Mouse (Mus musculus): ENCODE data around the gene Mcm10. TPM values are rescaled to one million over a fixed set of nuclear protein-coding genes. Genes with fewer than 3 reads are reported as not detected.

The Mcm10 gene
- polyA plus RNA-seq, 1 experiment from 2014 or later = 29.2 TPM

GRCm38 (mm10) chr2:5028047-5028446 lies 15.5 kb upstream of the Mcm10 start:
- no peak for ATAC-seq (ENCODE audit: low FRiP score, low read depth)
- no peak overlapping the region for H3K4me2 ChIP-seq (replicated peaks)
- H3K4me3 ChIP-seq = no peak overlapping the region
- H3K36me3 ChIP-seq = no peaks in the 10 kb centered on the region
- no peak overlapping the region for H3K9ac ChIP-seq
- 85% methylated on average over 7 of the region's 7 CpGs for WGBS
- H3K9me3 ChIP-seq = peaks cover 3% of the 10 kb centered on the region; the same call in 1 of the 2 replicates
- H3K4me1 ChIP-seq = 0 out of 2 replicates have a peak, but pooled peaks cover 3% of the 10 kb centered on the region
- H3K27ac ChIP-seq = no peak overlapping the region
- H3K27me3 ChIP-seq = no peaks in the 10 kb centered on the region

DNA sequence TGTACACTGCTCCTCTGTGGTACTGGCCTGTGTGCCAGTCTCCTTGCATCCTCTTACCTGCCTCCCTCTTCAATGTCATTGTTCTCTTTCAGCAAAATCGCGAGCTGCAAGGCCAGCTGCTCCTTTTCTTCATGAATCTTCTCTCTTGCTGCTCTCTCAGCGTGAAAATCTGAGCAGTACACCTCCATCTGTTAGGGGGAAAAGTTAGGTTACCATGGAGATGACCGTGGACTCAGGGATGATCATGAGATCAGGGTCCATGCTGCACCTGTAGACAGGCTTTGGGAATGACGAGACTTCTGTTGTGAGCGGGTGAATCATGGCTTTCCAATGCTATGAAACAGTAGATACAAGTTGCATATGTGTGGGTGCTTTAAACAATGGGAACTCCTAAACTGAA lies 14.5 kb upstream of the Mcm10 start:
- H3K4me2 ChIP-seq (replicated peaks) = no peak overlapping the region
- no peak overlapping the region for H3K27ac ChIP-seq
- ATAC-seq (ENCODE audit: low FRiP score, low read depth) = no peak
- H3K4me1 ChIP-seq = 0 out of 2 replicates have a peak, but pooled peaks cover 3% of the 10 kb centered on the region
- no peaks in the 10 kb centered on the region for H3K36me3 ChIP-seq
- WGBS = 68% methylated on average over 6 of the region's 6 CpGs
- H3K9ac ChIP-seq = no peak overlapping the region
- peaks cover 3% of the 10 kb centered on the region; the same call in 1 of the 2 replicates for H3K9me3 ChIP-seq
- no peak overlapping the region for H3K4me3 ChIP-seq
- H3K27me3 ChIP-seq = no peaks in the 10 kb centered on the region

GRCm38 (mm10) chr2:5025162-5025733 lies 12.7 kb upstream of the Mcm10 start:
- Histone ChIP-seq H3K9me3 (peaks cover 3% of the 10 kb centered on the region; the same call in 1 of the 2 replicates), H3K27ac (no peak overlapping the region), H3K27me3 (no peaks in the 10 kb centered on the region), H3K4me3 (no peak overlapping the region), H3K36me3 (no peaks in the 10 kb centered on the region), H3K9ac (no peak overlapping the region), H3K4me1 (0 out of 2 replicates have a peak, but pooled peaks cover 3% of the 10 kb centered on the region), H3K4me2 (replicated peaks) (no peak overlapping the region)
- WGBS = 37% methylated on average over 4 of the region's 4 CpGs
- ATAC-seq (ENCODE audit: low FRiP score, low read depth) = no peak

DNA sequence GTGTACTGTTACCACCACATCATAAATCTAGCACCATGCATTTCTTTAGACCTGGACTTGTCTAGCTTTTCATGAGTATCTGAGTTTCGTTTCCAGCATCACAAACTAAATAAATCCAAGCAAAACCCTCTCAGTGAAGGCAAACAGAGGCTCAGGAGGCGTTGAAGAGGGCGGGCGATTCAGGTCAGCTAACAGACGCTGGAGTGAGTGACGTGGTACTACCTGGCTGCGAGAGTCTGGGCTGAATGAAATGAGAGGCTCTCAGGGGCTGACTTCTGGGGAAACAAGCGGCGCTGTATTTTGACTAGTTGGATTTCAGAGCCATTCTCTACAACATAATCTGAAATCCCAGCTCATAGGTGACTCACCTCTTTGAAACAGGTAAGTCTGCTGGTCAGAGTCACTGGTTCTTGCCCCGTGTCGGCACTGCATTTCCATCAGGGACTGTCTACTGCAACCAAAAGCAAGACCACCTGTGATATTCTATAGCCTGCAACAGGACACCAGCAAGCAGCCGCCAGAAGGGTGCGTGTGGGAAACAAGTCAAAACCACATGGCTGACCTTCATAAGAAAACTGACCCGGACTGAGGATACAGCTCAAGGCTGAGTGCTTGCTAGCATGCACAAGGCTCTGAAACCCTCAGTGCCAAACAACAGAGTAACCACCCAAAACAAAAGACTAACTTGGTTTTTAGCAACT lies 11.3 kb upstream of the Mcm10 start:
- Histone ChIP-seq H3K4me1 (0 out of 2 replicates have a peak, but pooled peaks cover 3% of the 10 kb centered on the region), H3K9ac (no peak overlapping the region), H3K4me2 (replicated peaks) (no peak overlapping the region), H3K9me3 (peaks cover 3% of the 10 kb centered on the region; the same call in 1 of the 2 replicates), H3K4me3 (no peak overlapping the region), H3K27me3 (no peaks in the 10 kb centered on the region), H3K36me3 (no peaks in the 10 kb centered on the region), H3K27ac (no peak overlapping the region)
- ATAC-seq (ENCODE audit: low FRiP score, low read depth) = no peak
- WGBS = 57% methylated on average over 14 of the region's 14 CpGs

- no peak overlapping the region for H3K9ac ChIP-seq
- no peaks in the 10 kb centered on the region for H3K36me3 ChIP-seq
- no peak for ATAC-seq (ENCODE audit: low FRiP score, low read depth)
- no peak overlapping the region for H3K27ac ChIP-seq
- no peak overlapping the region for H3K4me3 ChIP-seq
- 0 out of 2 replicates have a peak, but pooled peaks cover 3% of the 10 kb centered on the region for H3K4me1 ChIP-seq
- no peak overlapping the region for H3K4me2 ChIP-seq (replicated peaks)
- H3K27me3 ChIP-seq = no peaks in the 10 kb centered on the region
- H3K9me3 ChIP-seq = peaks cover 3% of the 10 kb centered on the region; the same call in 1 of the 2 replicates
- 76% methylated on average over 2 of the region's 2 CpGs for WGBS
Measured at GRCm38 (mm10) chr2:5023275-5023674, 10.7 kb upstream of the Mcm10 start.

- no peak for ATAC-seq (ENCODE audit: low FRiP score, low read depth)
- Histone ChIP-seq H3K9ac (no peak overlapping the region), H3K36me3 (no peaks in the 10 kb centered on the region), H3K4me1 (0 out of 2 replicates have a peak, but pooled peaks cover 3% of the 10 kb centered on the region), H3K27ac (no peak overlapping the region), H3K27me3 (no peaks in the 10 kb centered on the region), H3K4me2 (replicated peaks) (no peak overlapping the region), H3K9me3 (no peaks in the 10 kb centered on the region), H3K4me3 (no peak overlapping the region)
- WGBS = 62% methylated on average over 1 of the region's 1 CpGs
Measured at GRCm38 (mm10) chr2:5019708-5020107, 7.1 kb upstream of the Mcm10 start.

- peaks cover 3% of the 10 kb centered on the region for H3K4me1 ChIP-seq
- no peaks in the 10 kb centered on the region for H3K36me3 ChIP-seq
- no peaks in the 10 kb centered on the region for H3K9me3 ChIP-seq
- H3K4me2 ChIP-seq (replicated peaks) = no peak overlapping the region
- no peak for ATAC-seq (ENCODE audit: low FRiP score, low read depth)
- WGBS = 88% methylated on average over 7 of the region's 7 CpGs
- no peak overlapping the region for H3K27ac ChIP-seq
- H3K4me3 ChIP-seq = no peak overlapping the region
- no peak overlapping the region for H3K9ac ChIP-seq
- H3K27me3 ChIP-seq = no peaks in the 10 kb centered on the region
Measured at GRCm38 (mm10) chr2:5016922-5017321, 4.3 kb upstream of the Mcm10 start.

- peaks cover 10% of the 10 kb centered on the region for H3K4me1 ChIP-seq
- H3K9ac ChIP-seq = no peak overlapping the region
- peaks cover 3% of the 10 kb centered on the region for H3K36me3 ChIP-seq
- no peak overlapping the region for H3K4me2 ChIP-seq (replicated peaks)
- 86% methylated on average over 6 of the region's 6 CpGs for WGBS
- no peak overlapping the region for H3K4me3 ChIP-seq
- H3K27ac ChIP-seq = no peak overlapping the region
- H3K9me3 ChIP-seq = no peaks in the 10 kb centered on the region
- ATAC-seq (ENCODE audit: low FRiP score, low read depth) = no peak
- no peaks in the 10 kb centered on the region for H3K27me3 ChIP-seq
Measured at GRCm38 (mm10) chr2:5015527-5015926, 2.9 kb upstream of the Mcm10 start.

DNA sequence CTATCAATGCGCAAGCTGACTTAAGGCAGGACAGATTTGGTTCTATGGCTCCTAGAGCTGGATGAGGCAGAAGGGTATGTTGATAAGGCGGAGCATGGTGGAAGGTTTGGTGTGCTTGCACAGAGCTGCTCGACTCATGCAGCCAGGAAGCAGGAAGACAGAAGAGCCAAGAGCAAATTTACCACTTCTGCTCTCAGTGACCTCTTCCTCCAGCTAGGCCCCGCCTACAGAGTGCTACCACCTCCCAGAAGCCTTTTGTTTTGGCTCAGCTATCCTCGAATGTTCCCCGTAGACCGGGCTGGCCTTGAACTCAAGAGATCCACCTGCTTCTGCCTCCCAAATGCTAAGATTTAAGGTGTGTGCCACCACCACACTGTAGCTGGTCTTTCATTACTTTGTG lies 2.0 kb upstream of the Mcm10 start:
- no peaks in the 10 kb centered on the region for H3K27me3 ChIP-seq
- H3K36me3 ChIP-seq = peaks cover 7% of the 10 kb centered on the region
- H3K9ac ChIP-seq = no peak overlapping the region
- H3K4me3 ChIP-seq = no peak overlapping the region
- H3K4me1 ChIP-seq = peaks cover 10% of the 10 kb centered on the region
- H3K4me2 ChIP-seq (replicated peaks) = no peak overlapping the region
- ATAC-seq (ENCODE audit: low FRiP score, low read depth) = no peak
- no peaks in the 10 kb centered on the region for H3K9me3 ChIP-seq
- 78% methylated on average over 7 of the region's 7 CpGs for WGBS
- no peak overlapping the region for H3K27ac ChIP-seq

GRCm38 (mm10) chr2:5011898-5012490 lies 597 bp downstream of the Mcm10 start:
- Histone ChIP-seq H3K4me2 (replicated peaks) (peak overlapping the region; percentile 69), H3K36me3 (peaks cover 27% of the 10 kb centered on the region), H3K27ac (no peak overlapping the region), H3K9ac (peak overlapping the region; percentile 70), H3K9me3 (no peaks in the 10 kb centered on the region), H3K27me3 (no peaks in the 10 kb centered on the region), H3K4me3 (peak overlapping the region; percentile 73), H3K4me1 (peaks cover 10% of the 10 kb centered on the region)
- ATAC-seq (ENCODE audit: low FRiP score, low read depth) = no peak
- 12% methylated on average over 8 of the region's 8 CpGs for WGBS

GRCm38 (mm10) chr2:5007107-5007506 lies 5.5 kb downstream of the Mcm10 start:
- no peak for ATAC-seq (ENCODE audit: low FRiP score, low read depth)
- Histone ChIP-seq H3K27me3 (no peaks in the 10 kb centered on the region), H3K36me3 (peaks cover 61% of the 10 kb centered on the region), H3K4me2 (replicated peaks) (no peak overlapping the region), H3K27ac (no peak overlapping the region), H3K9ac (no peak overlapping the region), H3K9me3 (no peaks in the 10 kb centered on the region), H3K4me1 (peaks cover 9% of the 10 kb centered on the region), H3K4me3 (no peak overlapping the region)
- WGBS = 91% methylated on average over 4 of the region's 4 CpGs

- 89% methylated on average over 6 of the region's 6 CpGs for WGBS
- Histone ChIP-seq H3K9ac (no peak overlapping the region), H3K4me3 (no peak overlapping the region), H3K4me2 (replicated peaks) (no peak overlapping the region), H3K9me3 (no peaks in the 10 kb centered on the region), H3K36me3 (peaks cover 82% of the 10 kb centered on the region), H3K4me1 (no peaks in the 10 kb centered on the region), H3K27me3 (no peaks in the 10 kb centered on the region), H3K27ac (no peak overlapping the region)
- no peak for ATAC-seq (ENCODE audit: low FRiP score, low read depth)
Measured at GRCm38 (mm10) chr2:5001266-5001665, 11.3 kb downstream of the Mcm10 start.
